Mouse (Mus musculus) colon, adult 2 months (tissue): ENCODE data around the gene Rnf216. TPM values are rescaled to one million over a fixed set of nuclear protein-coding genes. Genes with fewer than 3 reads are reported as not detected.

ENCODE experiments used
- polyA plus RNA-seq: library from polyadenylated mRNA; depleted of rRNA; stranded (reverse); fragments of >200 nt; gene quantifications from 2 replicates; pipeline ENCODE4 v1.2.3, GENCODE M21; 2012; rRNA removed

Gene Rnf216
- 22.9 and 25.7 TPM in 2 replicates for polyA plus RNA-seq

DNA sequence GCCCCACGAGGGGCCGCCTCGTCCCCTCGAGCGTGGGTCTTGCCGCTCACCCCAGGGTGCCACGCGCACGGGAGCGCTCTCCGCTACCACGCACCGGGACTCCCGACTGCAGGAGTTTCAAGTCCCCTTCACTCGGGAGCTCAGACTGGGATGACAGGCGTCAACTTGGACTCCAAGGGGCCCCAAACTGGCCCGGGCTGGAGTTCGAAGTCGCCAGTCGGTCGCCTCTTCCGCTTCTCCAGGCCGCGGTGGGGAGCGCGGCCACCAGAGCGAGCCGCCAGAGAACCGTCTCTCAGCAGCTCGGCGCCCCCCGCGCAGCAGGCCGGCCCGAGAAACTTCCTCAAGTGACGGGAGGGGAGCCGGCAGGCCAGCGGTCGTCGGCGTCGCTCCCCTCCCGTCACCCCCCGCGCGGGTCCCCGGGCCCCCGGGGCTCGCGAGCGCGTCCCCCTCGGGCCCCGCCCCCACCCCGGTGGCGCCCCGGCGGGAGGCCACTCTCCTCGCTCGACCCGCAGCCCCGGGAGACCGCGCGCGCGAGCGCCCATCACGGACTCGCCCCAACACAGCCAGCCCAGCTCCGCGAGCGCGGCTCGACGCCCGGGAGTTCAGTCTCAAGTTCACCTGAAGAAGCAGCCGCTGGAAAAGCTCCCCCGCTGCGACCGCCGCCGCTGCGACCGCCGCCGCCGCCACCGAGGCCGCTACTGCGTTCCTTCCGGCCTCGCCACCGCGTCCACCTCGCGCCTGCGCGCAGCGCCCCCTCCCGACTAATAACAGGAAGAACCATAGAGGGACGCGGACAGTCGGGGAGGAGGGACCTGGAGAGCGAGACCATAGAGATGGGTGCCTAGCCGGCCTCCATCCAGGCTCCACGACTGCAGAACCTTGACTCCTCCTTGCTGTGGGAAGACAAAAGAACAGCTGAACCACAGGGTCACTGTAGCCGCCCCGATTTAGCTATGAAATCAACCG is at the start of gene Rnf216:
Gene Rnf216 (minus strand): TSS at position 714 of the 966 bp plus-strand sequence.

DNA sequence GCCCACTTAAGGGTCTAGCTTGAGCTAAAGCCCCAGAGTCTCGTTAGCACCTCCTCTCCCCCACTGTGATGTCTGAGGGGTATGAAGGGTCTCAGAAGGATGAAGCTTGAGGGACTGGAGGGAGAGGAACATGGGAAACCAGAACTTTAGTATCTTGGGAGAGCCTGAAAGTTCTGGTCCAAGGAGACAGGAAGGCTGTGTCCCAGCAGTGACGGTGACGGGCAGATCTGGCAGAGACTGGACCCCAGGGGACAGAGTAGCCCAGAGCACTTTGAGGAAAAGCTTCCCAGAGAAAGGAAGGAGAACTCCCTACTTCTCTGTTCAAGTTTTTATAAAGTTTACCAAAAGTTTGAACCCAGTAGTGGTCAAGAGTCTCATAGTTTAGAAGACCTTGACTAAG is 34.7 kb upstream of the Rnf216 start, which contains the start of gene Olfr718-ps1:
Gene Olfr718-ps1 (minus strand): TSS at position 101 of the 400 bp plus-strand sequence.

DNA sequence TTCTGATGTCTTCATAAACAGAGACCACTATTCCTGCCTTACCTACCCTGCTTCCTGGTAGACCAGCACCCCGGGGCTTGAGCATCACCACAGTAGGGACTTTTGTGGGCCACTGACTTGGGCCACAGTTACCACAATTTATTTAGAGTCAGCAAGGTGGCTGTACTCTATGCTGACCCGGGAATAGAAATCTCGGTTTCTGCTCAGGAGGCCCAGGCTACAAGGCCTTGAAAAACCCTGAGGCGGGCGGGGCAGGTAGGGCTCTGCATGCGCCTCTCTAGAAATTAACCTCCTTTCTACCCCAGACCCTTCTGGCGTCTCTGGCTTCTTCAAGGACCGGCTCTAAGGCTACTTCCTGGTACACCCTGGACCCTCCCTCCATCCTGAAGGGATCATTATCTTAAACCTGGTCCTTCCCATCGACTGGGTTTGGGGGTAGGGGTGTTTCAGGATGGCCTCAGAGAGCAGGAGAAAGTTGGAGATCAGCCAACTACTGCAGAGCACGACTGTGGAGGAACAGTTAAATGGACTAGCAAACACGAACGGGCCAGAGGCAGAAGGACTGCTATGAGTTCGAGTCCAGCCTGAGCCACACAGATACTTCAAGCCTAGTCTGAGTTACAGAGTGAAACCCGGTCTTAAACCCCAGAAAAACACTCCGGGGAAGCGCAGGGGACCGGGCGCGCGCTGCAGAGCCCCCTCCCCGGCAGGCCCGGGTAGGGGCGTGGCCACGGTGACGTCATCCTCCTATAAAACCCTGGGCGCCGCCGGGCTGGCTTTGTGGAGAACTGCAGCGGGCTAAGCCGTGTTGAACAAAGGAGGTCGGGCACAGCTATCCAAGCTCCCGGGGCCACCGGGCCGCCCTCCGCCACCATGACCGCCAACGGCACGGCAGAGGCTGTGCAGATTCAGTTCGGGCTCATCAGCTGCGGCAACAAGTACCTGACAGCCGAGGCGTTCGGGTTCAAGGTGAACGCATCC is 152.9 kb downstream of the Rnf216 start, which contains the start of gene Fscn1:
Gene Fscn1 (plus strand): TSS at position 768 of the 981 bp plus-strand sequence.

Other genes with a start within 250 kb of the Rnf216 start
- gene Fbxl18, start 217.6 kb downstream of the Rnf216 start, polyA plus RNA-seq, result 31.4 and 34.1 TPM in 2 replicates
- 6,706 and 7,467 TPM in 2 replicates for gene Actb, start 206.2 kb downstream of the Rnf216 start, polyA plus RNA-seq
- 26.9 and 27.0 TPM in 2 replicates for gene Fscn1, start 152.7 kb downstream of the Rnf216 start, polyA plus RNA-seq
- not detected in 2 replicates for gene Olfr718-ps1, start 34.6 kb upstream of the Rnf216 start, polyA plus RNA-seq
- 2.7 and 2.8 TPM in 2 replicates for gene Rbak, start 67.8 kb upstream of the Rnf216 start, polyA plus RNA-seq
- gene Spdye4b, start 68.0 kb upstream of the Rnf216 start, polyA plus RNA-seq, result not detected in 2 replicates
- gene Spdye4a, start 113.9 kb upstream of the Rnf216 start, polyA plus RNA-seq, result not detected in 2 replicates
- gene Zfp12, start 122.2 kb upstream of the Rnf216 start, polyA plus RNA-seq, result 5.9 and 7.3 TPM in 2 replicates
- 10.0 and 10.2 TPM in 2 replicates for gene Zfp316, start 157.0 kb upstream of the Rnf216 start, polyA plus RNA-seq
- 0.17 and 0.21 TPM in 2 replicates for gene Zfp853, start 180.6 kb upstream of the Rnf216 start, polyA plus RNA-seq
- 29.1 and 30.3 TPM in 2 replicates for gene E130309D02Rik, start 202.4 kb upstream of the Rnf216 start, polyA plus RNA-seq
- 52.1 and 62.7 TPM in 2 replicates for gene Zdhhc4, start 216.3 kb upstream of the Rnf216 start, polyA plus RNA-seq
- gene Grid2ip, start 244.3 kb upstream of the Rnf216 start, polyA plus RNA-seq, result 0.67 and 0.87 TPM in 2 replicates